Mouse (Mus musculus) kidney, embryonic 16.5 days (tissue): ENCODE data around the gene Pom121. TPM values are rescaled to one million over a fixed set of nuclear protein-coding genes. Genes with fewer than 3 reads are reported as not detected.
"Not testable (repeated sequence)": the region's sequence is repeated elsewhere in the genome, so short reads cannot be mapped to it uniquely, and the experiment has no call there.

ENCODE experiments used
- ATAC-seq: fragments of 200-750 bp; cut with Nextera tagmentation; 2 replicates; pipeline ENCODE4 v1.8.0; 2017; ENCODE audit warnings: moderate TSS enrichment; ENCODE audit not compliant: low FRiP score, low TSS enrichment
- H3K27ac ChIP-seq: fragments of 300-500 bp; sonication (generic); 2 replicates; pipeline ENCODE4 v1.5.1; 2014; ENCODE audit warnings: low read length
- H3K27me3 ChIP-seq: fragments of 300-500 bp; sonication (generic); 2 replicates; pipeline ENCODE4 v1.6.1; 2014; ENCODE audit warnings: low read length, control low read depth, mixed read lengths; ENCODE audit not compliant: insufficient read depth
- H3K36me3 ChIP-seq: fragments of 300-500 bp; sonication (generic); 2 replicates; pipeline ENCODE4 v1.6.1; 2014; ENCODE audit warnings: low read length, control low read depth, mixed read lengths; ENCODE audit not compliant: insufficient read depth
- H3K4me1 ChIP-seq: fragments of 300-500 bp; sonication (generic); 2 replicates; pipeline ENCODE4 v1.6.1; 2014; ENCODE audit warnings: low read length, control low read depth, mixed read lengths; ENCODE audit not compliant: insufficient read depth
- H3K4me2 ChIP-seq: fragments of 300-500 bp; sonication (generic); replicated peaks from 2 replicates; pipeline ENCODE4 v1.6.1; 2014; ENCODE audit warnings: low read depth, low read length
- H3K4me3 ChIP-seq: fragments of 300-500 bp; sonication (generic); 2 replicates; pipeline ENCODE4 v1.5.1; 2014; ENCODE audit warnings: mild to moderate bottlenecking, low read length
- H3K9ac ChIP-seq: fragments of 300-500 bp; sonication (generic); replicated peaks from 2 replicates; pipeline ENCODE4 v1.6.1; 2014; ENCODE audit warnings: low read length
- H3K9me3 ChIP-seq: fragments of 300-500 bp; sonication (generic); 2 replicates; pipeline ENCODE4 v1.6.1; 2016; ENCODE audit warnings: low read length, control low read depth
- WGBS: fragments of 180-500 bp; shearing (Covaris S2); extraction: QIAGEN DNeasy Blood & Tissue Kit; methylation state at CpG from one replicate; pipeline ENCODE4 v1.1.7; 2014; 5-methylcytosine and 5-hydroxymethylcytosine counted together
- polyA plus RNA-seq: library from polyadenylated mRNA; unstranded; fragments of >200 nt; fragmentation: Nextera tagmentation; extraction: Ambion mirVana; gene quantifications from 2 replicates; pipeline ENCODE4 v1.2.1, GENCODE M21; 2015

The Pom121 gene
- polyA plus RNA-seq, 1 experiment from 2014 or later, result 11.4 TPM

DNA sequence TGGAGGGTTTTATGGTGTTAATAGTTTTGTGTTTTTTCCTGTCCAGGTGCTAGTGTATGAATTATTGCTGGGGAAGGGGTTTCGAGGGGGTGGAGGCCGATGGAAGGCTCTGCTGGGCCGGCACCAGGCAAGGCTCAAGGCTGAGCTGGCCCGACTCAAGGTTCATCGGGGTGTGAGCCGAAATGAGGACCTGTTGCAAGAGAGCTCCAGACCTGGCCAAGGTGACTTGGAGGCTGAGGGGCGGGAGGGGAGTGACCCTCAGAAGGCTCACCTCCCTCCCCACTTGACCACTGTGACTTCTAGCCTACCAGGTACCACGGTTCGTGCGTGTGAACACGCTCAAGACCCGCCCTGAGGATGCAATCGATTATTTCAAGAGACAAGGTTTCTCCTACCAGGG is 23.2 kb downstream of the Pom121 start:
- Histone ChIP-seq H3K36me3 (peaks cover 37% of the 10 kb centered on the region), H3K9ac (no peak overlapping the region), H3K9me3 (no peaks in the 10 kb centered on the region), H3K27me3 (no peaks in the 10 kb centered on the region), H3K27ac (no peak overlapping the region), H3K4me3 (no peak overlapping the region), H3K4me1 (peaks cover 12% of the 10 kb centered on the region), H3K4me2 (no peak overlapping the region)
- ATAC-seq, result no peak
- WGBS, result 93% methylated on average over 13 of the region's 13 CpGs

DNA sequence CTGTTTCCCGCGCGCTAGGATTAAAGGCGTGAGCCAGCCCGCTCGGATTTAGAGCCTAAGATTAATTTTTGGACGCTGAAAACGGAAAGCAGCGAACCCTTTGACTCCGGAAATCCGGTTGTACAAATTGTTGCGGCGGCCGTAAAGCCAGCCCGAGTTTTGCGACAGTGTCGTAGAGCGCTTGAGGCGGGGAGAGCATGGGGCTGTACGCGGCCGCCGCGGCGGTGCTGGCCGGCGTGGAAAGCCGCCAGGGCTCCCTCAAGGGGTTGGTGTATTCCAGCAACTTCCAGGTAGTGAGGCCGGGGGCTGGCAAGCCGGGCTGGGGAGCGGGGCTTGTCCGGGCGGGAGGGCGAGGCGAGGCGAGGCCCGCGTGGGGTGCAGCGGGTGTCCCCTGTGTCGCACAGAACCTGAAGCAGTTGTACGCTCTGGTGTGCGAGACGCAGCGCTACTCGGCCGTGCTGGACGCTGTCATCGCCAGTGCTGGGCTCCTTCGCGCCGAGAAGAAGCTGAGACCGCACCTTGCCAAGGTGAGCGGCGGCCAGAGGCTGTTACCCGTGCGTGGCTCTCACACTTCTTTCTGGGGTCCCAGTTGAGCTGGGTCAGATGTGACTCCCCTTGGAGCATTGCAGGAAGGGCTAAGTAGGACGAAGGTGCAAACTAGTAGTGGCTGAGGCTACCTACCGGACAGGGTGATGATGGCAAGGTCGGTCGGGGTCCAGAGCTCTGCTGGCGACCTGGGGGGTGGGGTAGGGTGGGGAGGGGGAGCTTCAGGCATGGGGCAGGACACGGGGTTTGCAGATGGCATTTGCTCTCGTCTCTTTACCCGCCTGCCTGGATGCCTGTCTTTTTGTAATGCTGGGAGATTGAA is 24.3 kb downstream of the Pom121 start, which contains the start of gene Nsun5:
Gene Nsun5 (plus strand): TSS at position 167 of the 868 bp plus-strand sequence.
- H3K36me3 ChIP-seq, result peaks cover 25% of the 10 kb centered on the region
- WGBS, result under 1% methylated on average over 63 of the region's 64 CpGs
- no peaks in the 10 kb centered on the region for H3K9me3 ChIP-seq
- H3K4me2 ChIP-seq, result peak within 1 kb of the TSS; percentile 93
- peak within 1 kb of the TSS; percentile 97 for H3K4me3 ChIP-seq
- peak within 1 kb of the TSS; percentile 92 for H3K27ac ChIP-seq
- H3K27me3 ChIP-seq, result no peaks in the 10 kb centered on the region
- peaks cover 12% of the 10 kb centered on the region for H3K4me1 ChIP-seq
- H3K9ac ChIP-seq, result peak within 1 kb of the TSS; percentile 90
- ATAC-seq, result peak; percentile 85

DNA sequence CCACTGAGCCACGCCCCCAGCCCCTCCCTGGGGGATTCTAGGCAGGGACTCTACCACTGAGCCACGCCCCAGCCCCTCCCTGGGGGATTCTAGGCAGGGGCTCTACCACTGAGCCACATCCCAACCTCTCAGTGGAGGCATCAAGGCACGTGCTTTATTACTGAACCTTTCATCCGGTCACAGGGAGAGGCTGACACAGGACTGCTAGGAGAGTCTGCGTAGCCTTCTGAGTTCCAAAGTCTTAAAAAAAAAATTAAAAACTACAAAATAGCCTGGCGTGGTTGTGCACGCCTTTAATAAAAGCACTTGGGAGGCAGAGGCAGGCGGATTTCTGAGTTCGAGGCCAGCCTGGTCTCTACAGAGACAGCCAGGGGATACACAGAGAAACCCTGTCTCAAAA is 25.1 kb downstream of the Pom121 start:
- H3K27me3 ChIP-seq, H3K9me3 ChIP-seq: not testable (repeated sequence)
- ATAC-seq, result 0 out of 2 replicates have a peak, but pooled peaks have one; percentile 21
- Histone ChIP-seq H3K27ac (peak overlapping the region; percentile 92; the same call in 1 of the 2 replicates), H3K9ac (peak overlapping the region; percentile 90), H3K36me3 (peaks cover 18% of the 10 kb centered on the region), H3K4me3 (peak overlapping the region; percentile 97), H3K4me2 (peak overlapping the region; percentile 93), H3K4me1 (peaks cover 12% of the 10 kb centered on the region)
- WGBS, result 57% methylated on average over 9 of the region's 9 CpGs

GRCm38 (mm10) chr5:135368312-135368711 is 26.0 kb downstream of the Pom121 start:
- no peaks in the 10 kb centered on the region for H3K9me3 ChIP-seq
- 74% methylated on average over 6 of the region's 6 CpGs for whole genome bisulfite sequencing

DNA sequence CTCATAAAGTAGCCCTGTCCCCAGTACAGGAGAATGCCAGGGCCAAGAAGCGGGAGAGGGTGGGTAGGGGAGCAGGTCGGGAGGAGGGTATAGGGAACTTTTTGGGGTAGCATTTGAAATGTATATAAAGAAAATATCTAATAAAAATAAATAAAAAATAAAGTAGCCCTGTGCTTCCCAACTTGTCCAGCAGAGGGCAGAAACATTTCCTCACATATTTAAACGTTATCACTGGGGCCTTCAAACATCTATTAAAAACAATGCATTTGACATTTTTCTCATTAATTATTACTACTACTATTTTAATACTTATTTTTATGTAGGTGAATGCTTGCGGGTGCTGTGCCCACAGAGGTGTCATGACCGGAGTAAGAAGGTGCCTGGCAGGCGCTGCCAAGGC is 26.5 kb downstream of the Pom121 start:
- Histone ChIP-seq H3K9ac (no peak overlapping the region), H3K27ac (no peak overlapping the region), H3K4me1 (peaks cover 12% of the 10 kb centered on the region), H3K36me3 (peaks cover 6% of the 10 kb centered on the region; the same call in 1 of the 2 replicates), H3K4me2 (no peak overlapping the region), H3K4me3 (no peak overlapping the region), H3K9me3 (no peaks in the 10 kb centered on the region), H3K27me3 (no peaks in the 10 kb centered on the region)
- 52% methylated on average over 6 of the region's 6 CpGs for WGBS
- no peak for ATAC-seq

More at GRCm38 (mm10) chr5:135368312-135368711, 26.0 kb downstream of the Pom121 start:
- no peak for ATAC-seq
- Histone ChIP-seq H3K27ac (no peak overlapping the region), H3K4me3 (no peak overlapping the region), H3K27me3 (no peaks in the 10 kb centered on the region), H3K4me1 (peaks cover 12% of the 10 kb centered on the region), H3K36me3 (peaks cover 9% of the 10 kb centered on the region), H3K4me2 (no peak overlapping the region), H3K9ac (no peak overlapping the region)

DNA sequence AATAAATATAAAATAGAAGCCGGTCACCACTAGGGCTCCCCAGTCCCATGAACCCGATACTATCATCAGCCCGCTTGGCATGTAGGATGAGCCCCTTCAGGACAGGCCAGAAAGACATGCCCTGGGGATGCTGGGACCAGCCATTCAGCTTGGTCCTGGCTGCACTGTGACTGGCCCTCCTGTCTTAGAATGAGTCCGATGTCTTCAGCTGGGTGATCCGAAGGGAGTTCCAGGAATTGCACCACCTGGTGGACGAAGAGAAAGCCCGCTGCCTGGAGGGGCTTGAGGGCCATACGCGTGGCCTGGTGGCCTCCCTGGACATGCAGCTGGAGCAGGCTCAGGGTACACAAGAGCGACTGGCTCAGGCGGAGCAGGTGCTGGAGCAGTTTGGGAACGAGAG is 30.8 kb downstream of the Pom121 start:
- H3K4me1 ChIP-seq, result no peaks in the 10 kb centered on the region
- no peaks in the 10 kb centered on the region for H3K9me3 ChIP-seq
- no peak overlapping the region for H3K27ac ChIP-seq
- H3K27me3 ChIP-seq, result no peaks in the 10 kb centered on the region
- WGBS, result 27% methylated on average over 12 of the region's 12 CpGs
- no peak overlapping the region for H3K4me3 ChIP-seq
- H3K4me2 ChIP-seq, result no peak overlapping the region
- no peak overlapping the region for H3K9ac ChIP-seq
- no peaks in the 10 kb centered on the region for H3K36me3 ChIP-seq
- ATAC-seq, result peak; percentile 60

- no peak overlapping the region for H3K9ac ChIP-seq
- 0 out of 2 replicates have a peak, but pooled peaks cover 2% of the 10 kb centered on the region for H3K9me3 ChIP-seq
- H3K27me3 ChIP-seq, result no peaks in the 10 kb centered on the region
- H3K4me1 ChIP-seq, result no peaks in the 10 kb centered on the region
- WGBS, result 88% methylated on average over 3 of the region's 3 CpGs
- H3K27ac ChIP-seq, result no peak overlapping the region
- no peaks in the 10 kb centered on the region for H3K36me3 ChIP-seq
- no peak overlapping the region for H3K4me3 ChIP-seq
- H3K4me2 ChIP-seq, result no peak overlapping the region
- no peak for ATAC-seq
These were observed 31.8 kb downstream of the Pom121 start for GRCm38 (mm10) chr5:135362572-135362971.

- 89% methylated on average over 2 of the region's 2 CpGs for WGBS
- H3K4me2 ChIP-seq, result no peak overlapping the region
- no peak overlapping the region for H3K9ac ChIP-seq
- no peaks in the 10 kb centered on the region for H3K4me1 ChIP-seq
- H3K9me3 ChIP-seq, result 0 out of 2 replicates have a peak, but pooled peaks cover 4% of the 10 kb centered on the region
- H3K27ac ChIP-seq, result no peak overlapping the region
- no peaks in the 10 kb centered on the region for H3K27me3 ChIP-seq
- no peak for ATAC-seq
- no peak overlapping the region for H3K4me3 ChIP-seq
- no peaks in the 10 kb centered on the region for H3K36me3 ChIP-seq
These were observed 34.6 kb downstream of the Pom121 start for GRCm38 (mm10) chr5:135359772-135360171.

DNA sequence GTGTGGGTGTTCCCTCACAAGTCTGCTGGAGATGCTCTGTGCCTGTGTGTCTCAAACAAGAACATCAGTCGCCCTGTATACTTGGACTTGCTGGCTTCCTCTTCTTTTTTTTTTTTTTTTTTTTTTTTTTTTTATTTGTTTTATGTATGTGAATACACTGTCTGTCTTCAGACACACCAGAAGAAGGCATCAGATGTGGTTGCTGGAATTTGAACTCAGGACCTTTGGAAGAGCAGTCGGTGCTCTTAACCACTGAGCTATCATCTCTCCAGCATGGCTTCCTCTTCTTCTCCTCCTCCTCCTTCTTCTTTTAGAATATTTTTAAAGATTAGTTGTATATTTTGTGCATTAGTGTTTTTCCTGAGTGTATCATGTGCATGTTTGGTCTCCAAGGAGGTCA is 36.8 kb downstream of the Pom121 start:
- ATAC-seq, result 0 out of 2 replicates have a peak, but pooled peaks have one; percentile 65
- H3K4me1 ChIP-seq, result no peaks in the 10 kb centered on the region
- H3K36me3 ChIP-seq, result no peaks in the 10 kb centered on the region
- no peak overlapping the region for H3K4me3 ChIP-seq
- peaks cover 9% of the 10 kb centered on the region for H3K27me3 ChIP-seq
- no peak overlapping the region for H3K9ac ChIP-seq
- WGBS, result 88% methylated on average over 2 of the region's 2 CpGs
- 0 out of 2 replicates have a peak, but pooled peaks cover 4% of the 10 kb centered on the region for H3K9me3 ChIP-seq
- H3K27ac ChIP-seq, result no peak overlapping the region
- no peak overlapping the region for H3K4me2 ChIP-seq

GRCm38 (mm10) chr5:135356090-135356489 is 38.3 kb downstream of the Pom121 start:
- Histone ChIP-seq H3K36me3 (no peaks in the 10 kb centered on the region), H3K9me3 (0 out of 2 replicates have a peak, but pooled peaks cover 4% of the 10 kb centered on the region), H3K27me3 (peaks cover 9% of the 10 kb centered on the region), H3K4me1 (no peaks in the 10 kb centered on the region), H3K9ac (no peak overlapping the region), H3K4me3 (no peak overlapping the region), H3K27ac (no peak overlapping the region), H3K4me2 (no peak overlapping the region)
- 30% methylated on average over 1 of the region's 1 CpGs for WGBS
- no peak for ATAC-seq
